Mouse (Mus musculus) liver, postnatal 0 days (tissue): Measurements from ENCODE around the gene Jam2. TPM values are rescaled to one million over a fixed set of nuclear protein-coding genes. Genes with fewer than 3 reads are reported as not detected.
A peak's percentile ranks its signal among the peaks of the same experiment; 100 is the strongest.

ENCODE experiments used
- ATAC-seq: fragments of 200-750 bp; cut with Nextera tagmentation; 2 replicates; pipeline ENCODE4 v1.8.0; 2017; ENCODE audit warnings: mild to moderate bottlenecking, moderate library complexity
- DNase-seq: peaks from one replicate; pipeline ENCODE4 v3.0.0-alpha.2; 2016
- H3K27ac ChIP-seq: fragments of 300-500 bp; sonication (generic); 2 replicates; pipeline ENCODE4 v1.5.1; 2014; ENCODE audit warnings: antibody characterized with exemption, moderate library complexity, mild to moderate bottlenecking, low read depth
- H3K27me3 ChIP-seq: fragments of 300-500 bp; sonication (generic); 2 replicates; pipeline ENCODE4 v1.6.1; 2014; ENCODE audit warnings: low read length, control low read depth, mixed read lengths; ENCODE audit not compliant: insufficient read depth
- H3K36me3 ChIP-seq: fragments of 300-500 bp; sonication (generic); replicated peaks from 2 replicates; pipeline ENCODE4 v1.6.1; 2014; ENCODE audit warnings: mild to moderate bottlenecking, control low read depth, low read length, moderate library complexity, mixed read lengths; ENCODE audit not compliant: insufficient read depth
- H3K4me1 ChIP-seq: fragments of 300-500 bp; sonication (generic); 2 replicates; pipeline ENCODE4 v1.6.1; 2014; ENCODE audit warnings: antibody characterized with exemption, mild to moderate bottlenecking, control low read depth; ENCODE audit not compliant: insufficient read depth
- H3K4me2 ChIP-seq: fragments of 300-500 bp; sonication (generic); 2 replicates; pipeline ENCODE4 v1.6.1; 2014; ENCODE audit warnings: low read depth, mild to moderate bottlenecking, low read length, moderate library complexity, mixed read lengths
- H3K4me3 ChIP-seq: fragments of 300-500 bp; sonication (generic); 2 replicates; pipeline ENCODE4 v1.5.1; 2014; ENCODE audit warnings: low read depth, low read length
- H3K9ac ChIP-seq: fragments of 300-500 bp; sonication (generic); replicated peaks from 2 replicates; pipeline ENCODE4 v1.6.1; 2014; ENCODE audit warnings: mild to moderate bottlenecking, moderate library complexity
- H3K9me3 ChIP-seq: fragments of 300-500 bp; sonication (generic); 2 replicates; pipeline ENCODE4 v1.6.1; 2016; ENCODE audit warnings: mild to moderate bottlenecking, control low read depth, low read length, mixed read lengths
- CTCF ChIP-seq: sonication (generic); IDR thresholded peaks from 2 replicates; pipeline ENCODE4 v1.5.1; 2016; ENCODE audit warnings: antibody characterized with exemption, low read depth
- EP300 ChIP-seq: IDR thresholded peaks from 2 replicates; pipeline ENCODE4 v1.6.1; 2016; ENCODE audit warnings: antibody characterized with exemption, low read depth, mild to moderate bottlenecking
- WGBS: fragments of 180-500 bp; shearing (Covaris S2); extraction: QIAGEN DNeasy Blood & Tissue Kit; methylation state at CpG from one replicate; pipeline ENCODE4 v1.1.7; 2014; ENCODE audit not compliant: insufficient replicate concordance; 5-methylcytosine and 5-hydroxymethylcytosine counted together
- polyA plus RNA-seq: library from polyadenylated mRNA; unstranded; fragments of >200 nt; fragmentation: Nextera tagmentation; extraction: Ambion mirVana; gene quantifications from 2 replicates; pipeline ENCODE4 v1.2.1, GENCODE M21; 2015

Gene Jam2
- polyA plus RNA-seq, 1 experiment from 2014 or later = 3.2 TPM

GRCm38 (mm10) chr16:84834344-84834743 lies 60.4 kb downstream of the Jam2 start:
- H3K27ac ChIP-seq = peak overlapping the region; percentile 98
- peak overlapping the region; percentile 82 for H3K4me2 ChIP-seq
- H3K9me3 ChIP-seq = no peaks in the 10 kb centered on the region
- H3K4me3 ChIP-seq = peak overlapping the region; percentile 98
- DNase-seq (no peak), ATAC-seq (no peak)
- H3K36me3 ChIP-seq = peaks cover 36% of the 10 kb centered on the region
- H3K27me3 ChIP-seq = no peaks in the 10 kb centered on the region
- TF ChIP-seq EP300 = no peak
- no peak for TF ChIP-seq CTCF
- under 1% methylated on average over 22 of the region's 22 CpGs for WGBS
- H3K9ac ChIP-seq = peak overlapping the region; percentile 99
- peaks cover 16% of the 10 kb centered on the region for H3K4me1 ChIP-seq

- Histone ChIP-seq H3K4me1 (peaks cover 16% of the 10 kb centered on the region), H3K27ac (peak within 1 kb of the TSS; percentile 98), H3K27me3 (no peaks in the 10 kb centered on the region), H3K9ac (peak within 1 kb of the TSS; percentile 99), H3K4me2 (peak within 1 kb of the TSS; percentile 82), H3K9me3 (no peaks in the 10 kb centered on the region), H3K4me3 (peak within 1 kb of the TSS; percentile 98), H3K36me3 (peaks cover 34% of the 10 kb centered on the region)
- WGBS = under 1% methylated on average over 52 of the region's 52 CpGs
- TF ChIP-seq CTCF (no peak), EP300 (peak; percentile 74)
- ATAC-seq (peak; percentile 94), DNase-seq (peak; percentile 94)
Observed at GRCm38 (mm10) chr16:84834745-84835440, 61.0 kb downstream of the Jam2 start, which contains the start of gene Gabpa. Gene Gabpa, plus strand, starts transcription at chr16:84834925.

GRCm38 (mm10) chr16:84835441-84835822 lies 61.5 kb downstream of the Jam2 start, which contains the start of gene Atp5j:
Gene Atp5j, minus strand, starts transcription at chr16:84835625.
- TF ChIP-seq CTCF = no peak
- no peak for TF ChIP-seq EP300

GRCm38 (mm10) chr16:84835823-84836743 lies 62.2 kb downstream of the Jam2 start:
- peak overlapping the region; percentile 98 for H3K27ac ChIP-seq
- peak; percentile 12 for ATAC-seq
- WGBS = 5% methylated on average over 22 of the region's 29 CpGs

More at GRCm38 (mm10) chr16:84835441-84835822, 61.5 kb downstream of the Jam2 start, which contains the start of gene Atp5j:
- DNase-seq (peak; percentile 81), ATAC-seq (peak; percentile 19)
- peak within 1 kb of the TSS; percentile 82 for H3K4me2 ChIP-seq
- peaks cover 31% of the 10 kb centered on the region for H3K36me3 ChIP-seq
- WGBS = 1% methylated on average over 22 of the region's 57 CpGs
- H3K9me3 ChIP-seq = no peaks in the 10 kb centered on the region
- peaks cover 16% of the 10 kb centered on the region for H3K4me1 ChIP-seq
- H3K27ac ChIP-seq = peak within 1 kb of the TSS; percentile 98
- no peaks in the 10 kb centered on the region for H3K27me3 ChIP-seq
- H3K4me3 ChIP-seq = peak within 1 kb of the TSS; percentile 98
- peak within 1 kb of the TSS; percentile 99 for H3K9ac ChIP-seq

GRCm38 (mm10) chr16:84838576-84838975 lies 64.7 kb downstream of the Jam2 start:
- no peak overlapping the region for H3K4me3 ChIP-seq
- DNase-seq (no peak), ATAC-seq (no peak)
- no peaks in the 10 kb centered on the region for H3K9me3 ChIP-seq
- WGBS = 82% methylated on average over 2 of the region's 2 CpGs
- H3K4me2 ChIP-seq = no peak overlapping the region
- TF ChIP-seq EP300 (no peak), CTCF (no peak)
- H3K27ac ChIP-seq = no peak overlapping the region
- H3K36me3 ChIP-seq = peaks cover 29% of the 10 kb centered on the region
- peaks cover 8% of the 10 kb centered on the region; the same call in 1 of the 2 replicates for H3K4me1 ChIP-seq
- H3K9ac ChIP-seq = no peak overlapping the region
- no peaks in the 10 kb centered on the region for H3K27me3 ChIP-seq

More at GRCm38 (mm10) chr16:84835823-84836743, 62.2 kb downstream of the Jam2 start:
- Histone ChIP-seq H3K27me3 (no peaks in the 10 kb centered on the region), H3K36me3 (peaks cover 30% of the 10 kb centered on the region), H3K4me3 (peak overlapping the region; percentile 98), H3K9ac (peak overlapping the region; percentile 99), H3K9me3 (no peaks in the 10 kb centered on the region), H3K4me1 (peaks cover 16% of the 10 kb centered on the region), H3K4me2 (peak overlapping the region; percentile 82)
- peak; percentile 70 for DNase-seq
- TF ChIP-seq EP300 (no peak), CTCF (no peak)

- ATAC-seq (no peak), DNase-seq (no peak)
- no peaks in the 10 kb centered on the region for H3K9me3 ChIP-seq
- no peak overlapping the region for H3K4me3 ChIP-seq
- 90% methylated on average over 6 of the region's 6 CpGs for WGBS
- no peak overlapping the region for H3K9ac ChIP-seq
- peaks cover 74% of the 10 kb centered on the region for H3K36me3 ChIP-seq
- no peaks in the 10 kb centered on the region for H3K27me3 ChIP-seq
- H3K4me1 ChIP-seq = no peaks in the 10 kb centered on the region
- no peak overlapping the region for H3K27ac ChIP-seq
- H3K4me2 ChIP-seq = no peak overlapping the region
- TF ChIP-seq CTCF (no peak), EP300 (no peak)
Observed at GRCm38 (mm10) chr16:84853492-84853891, 79.6 kb downstream of the Jam2 start.
